Mouse (Mus musculus) cerebellum, postnatal 25 days (tissue): ENCODE results near the gene Rarres1.
A peak's percentile ranks its signal among the peaks of the same experiment; 100 is the strongest.

Source experiments
- DNase-seq, 2 experiments: peaks; one replicate each; pipeline ENCODE4 v3.0.0; 2021; ENCODE audit warnings: mixed read lengths in 2 of 2

The Rarres1 gene

DNA sequence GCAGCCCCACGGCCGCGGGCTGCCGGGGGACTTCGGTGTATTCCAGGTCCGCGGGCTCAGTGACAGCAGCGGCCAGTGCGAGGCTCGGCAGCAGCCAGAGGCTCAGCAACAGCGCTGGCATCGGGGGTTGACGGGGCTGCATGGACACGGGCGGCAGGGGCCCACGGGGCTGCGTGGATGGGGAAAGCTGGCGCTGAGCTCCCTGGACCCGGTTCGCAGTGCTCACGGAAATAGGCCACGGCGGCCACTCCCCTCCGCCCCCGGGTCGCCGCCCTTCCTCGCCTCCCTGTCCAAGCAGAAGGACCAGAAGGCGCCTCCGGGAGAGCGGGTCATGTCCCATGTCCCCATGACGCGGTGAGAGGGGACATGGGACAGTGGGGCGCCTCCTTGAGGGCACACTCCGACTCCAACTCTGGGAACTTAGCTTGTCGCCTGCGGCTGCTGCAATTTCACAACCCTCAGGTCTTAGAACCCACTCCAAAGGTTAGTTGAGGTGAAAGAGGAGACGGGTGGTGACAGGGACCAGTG is at the start of gene Rarres1:
Rarres1 (minus strand) TSS at position 250 of the 528 bp plus-strand sequence.
- peak; percentile 27 to 36 for DNase-seq

- peak in 1 of 2 experiments; percentile 26 for DNase-seq
Observed at GRCm38 (mm10) chr3:67564731-67565357, 49.5 kb upstream of the Rarres1 start.

GRCm38 (mm10) chr3:67557718-67558354 is 42.5 kb upstream of the Rarres1 start:
- DNase-seq: no peak

GRCm38 (mm10) chr3:67557200-67557651 is 41.9 kb upstream of the Rarres1 start:
- no peak for DNase-seq

DNA sequence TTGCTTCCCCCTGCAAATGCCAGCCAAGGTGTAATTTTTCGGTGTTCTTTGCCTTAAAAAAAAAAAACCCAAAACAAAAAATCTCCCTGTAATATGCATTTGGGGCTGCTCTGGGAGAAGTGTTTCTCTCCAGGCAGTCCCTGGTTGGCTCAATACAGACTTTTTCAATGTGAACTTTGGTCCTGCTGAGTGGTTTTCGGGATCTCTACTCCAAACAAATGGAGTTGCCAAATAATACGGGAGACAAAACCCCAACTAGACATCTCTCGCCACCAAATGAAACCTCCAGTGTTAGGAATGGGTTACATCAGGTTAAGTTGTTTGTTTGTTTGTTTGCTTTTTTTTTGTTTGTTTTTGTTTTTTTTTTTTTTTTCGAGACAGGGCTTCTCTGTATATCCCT is 39.9 kb upstream of the Rarres1 start:
- no peak for DNase-seq

- no peak for DNase-seq
Observed at GRCm38 (mm10) chr3:67553927-67554448, 38.7 kb upstream of the Rarres1 start.

DNA sequence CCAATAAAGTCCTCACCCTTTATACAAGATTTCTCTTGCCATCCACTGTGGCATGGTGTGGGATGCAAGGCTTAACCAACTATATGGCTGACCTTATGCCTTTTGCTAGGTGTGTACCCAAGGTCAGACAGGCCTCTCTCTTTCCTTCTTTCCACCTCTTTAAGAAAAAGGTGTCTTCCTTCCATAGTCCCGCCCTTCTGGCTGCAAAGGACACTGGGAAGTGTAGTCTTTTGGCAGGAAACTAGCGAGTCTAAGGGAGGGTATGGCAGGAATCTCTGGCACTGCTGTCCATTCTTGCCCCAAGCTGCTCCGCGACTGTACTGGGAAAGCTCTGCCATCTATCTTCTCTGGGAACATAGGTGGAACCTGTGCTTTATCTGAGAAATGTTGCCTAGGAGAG is 38.0 kb upstream of the Rarres1 start:
- peak; percentile 10 to 52 for DNase-seq

DNA sequence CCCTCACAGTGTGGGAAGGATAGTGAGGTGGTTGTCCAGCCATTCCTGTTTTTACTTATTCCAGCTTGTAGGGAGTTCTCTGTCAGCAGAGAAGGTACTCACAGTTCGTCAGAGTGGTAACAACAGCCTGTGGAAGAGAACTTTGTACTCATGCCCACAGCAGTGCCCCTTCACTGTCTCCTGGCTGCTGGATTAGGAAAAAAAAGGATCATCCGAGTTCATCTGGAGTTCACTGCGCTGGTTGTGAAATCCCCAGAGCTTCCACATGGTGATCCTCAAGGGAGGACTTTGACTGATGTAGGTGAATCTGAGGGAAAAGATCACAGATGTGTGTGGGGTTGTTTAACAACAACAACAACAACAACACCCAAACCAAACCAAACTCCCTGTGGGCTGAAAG is 35.9 kb upstream of the Rarres1 start:
- DNase-seq: no peak

GRCm38 (mm10) chr3:67543630-67544029 is 28.3 kb upstream of the Rarres1 start:
- no peak for DNase-seq

- DNase-seq: no peak
Observed at GRCm38 (mm10) chr3:67524768-67525167, 9.4 kb upstream of the Rarres1 start.

DNA sequence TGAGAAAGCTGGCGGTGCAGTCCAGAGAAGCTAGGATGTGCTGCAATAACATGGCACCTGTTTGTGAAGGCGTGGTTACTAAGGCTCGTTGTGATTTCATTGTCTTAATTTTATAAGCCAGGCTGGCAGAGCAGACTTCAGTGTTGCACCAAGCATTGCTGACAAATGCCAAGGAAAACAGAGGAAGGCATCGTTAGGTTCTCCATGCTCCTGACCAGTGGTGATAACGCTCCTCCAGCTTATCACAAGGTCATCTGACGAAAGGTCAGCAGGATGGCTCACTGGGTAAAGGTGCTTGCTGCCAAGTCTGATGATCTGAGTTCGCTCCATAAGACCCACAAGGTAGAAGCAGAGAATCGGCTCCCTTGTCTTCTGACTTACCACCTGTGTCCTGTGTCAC is 7.4 kb upstream of the Rarres1 start:
- no peak for DNase-seq

DNA sequence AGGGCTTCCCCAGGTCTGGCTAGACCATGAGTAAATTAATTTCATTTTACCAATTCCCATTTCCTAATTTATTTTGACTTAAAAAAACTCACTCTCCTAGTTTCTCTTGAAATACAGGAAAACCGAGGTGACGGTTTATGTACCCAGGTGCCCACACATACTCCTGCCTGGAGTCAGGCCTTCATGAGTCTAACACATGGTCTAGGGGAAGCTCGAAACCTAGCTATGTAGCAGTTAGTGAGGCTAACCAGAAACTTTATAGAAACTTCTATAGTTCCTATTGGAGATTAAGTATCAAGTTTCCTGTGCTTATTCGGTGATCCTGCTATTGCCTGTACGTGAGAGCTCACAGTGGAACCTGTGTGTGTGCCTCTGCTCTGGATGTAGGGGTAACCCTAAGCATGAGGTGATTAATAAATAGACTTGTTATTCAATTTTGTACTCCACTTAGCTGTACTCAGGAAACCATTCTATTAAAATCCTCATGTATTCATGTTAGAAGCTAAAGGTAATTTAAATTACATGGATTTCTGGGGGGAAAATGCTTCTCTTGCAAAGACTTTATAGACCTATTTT is 5.3 kb upstream of the Rarres1 start:
- DNase-seq: no peak

DNA sequence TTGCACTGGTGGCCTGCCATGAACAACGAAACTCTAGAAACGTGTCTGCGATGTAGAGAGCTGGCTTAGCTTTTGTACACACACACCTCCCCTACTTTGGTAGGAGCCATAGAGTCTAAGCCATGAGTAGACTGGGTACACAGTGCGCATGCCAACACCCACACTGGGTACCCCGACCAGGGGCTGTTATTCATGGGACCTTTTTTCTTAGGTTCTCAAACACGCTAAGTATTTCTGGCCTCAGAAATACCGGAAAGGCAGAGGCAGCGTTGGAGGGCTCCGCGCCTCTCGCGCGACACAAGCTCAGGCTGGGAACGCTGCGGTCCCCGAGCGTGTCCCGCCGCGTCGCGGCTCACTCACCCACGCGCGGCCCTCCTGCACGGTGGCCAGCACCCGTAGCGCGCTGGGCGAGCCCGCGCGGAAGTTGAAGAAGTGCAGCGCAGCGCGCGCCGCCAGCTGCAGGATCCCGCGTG is 486 bp downstream of the Rarres1 start:
- no peak for DNase-seq

DNA sequence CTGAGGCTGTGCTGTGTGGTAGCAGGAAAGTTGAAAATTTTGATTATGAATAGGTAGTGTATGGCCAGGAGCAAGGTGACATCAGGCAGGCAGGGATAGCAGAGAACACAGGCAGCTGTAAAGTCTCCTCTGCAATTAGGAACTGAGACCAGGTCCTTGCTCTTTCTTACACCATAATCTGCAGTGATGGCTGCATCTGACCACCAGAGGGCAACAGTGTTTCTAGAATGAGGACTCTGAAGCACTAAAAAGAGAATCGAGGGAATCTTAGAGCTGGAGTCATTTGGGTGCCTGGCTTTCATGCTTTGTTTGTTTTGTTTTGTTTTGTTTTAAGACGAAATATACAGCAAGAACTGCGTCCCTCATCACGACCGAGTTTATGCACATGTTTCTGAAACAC is 2.5 kb downstream of the Rarres1 start:
- peak; percentile 75 to 85 for DNase-seq

DNA sequence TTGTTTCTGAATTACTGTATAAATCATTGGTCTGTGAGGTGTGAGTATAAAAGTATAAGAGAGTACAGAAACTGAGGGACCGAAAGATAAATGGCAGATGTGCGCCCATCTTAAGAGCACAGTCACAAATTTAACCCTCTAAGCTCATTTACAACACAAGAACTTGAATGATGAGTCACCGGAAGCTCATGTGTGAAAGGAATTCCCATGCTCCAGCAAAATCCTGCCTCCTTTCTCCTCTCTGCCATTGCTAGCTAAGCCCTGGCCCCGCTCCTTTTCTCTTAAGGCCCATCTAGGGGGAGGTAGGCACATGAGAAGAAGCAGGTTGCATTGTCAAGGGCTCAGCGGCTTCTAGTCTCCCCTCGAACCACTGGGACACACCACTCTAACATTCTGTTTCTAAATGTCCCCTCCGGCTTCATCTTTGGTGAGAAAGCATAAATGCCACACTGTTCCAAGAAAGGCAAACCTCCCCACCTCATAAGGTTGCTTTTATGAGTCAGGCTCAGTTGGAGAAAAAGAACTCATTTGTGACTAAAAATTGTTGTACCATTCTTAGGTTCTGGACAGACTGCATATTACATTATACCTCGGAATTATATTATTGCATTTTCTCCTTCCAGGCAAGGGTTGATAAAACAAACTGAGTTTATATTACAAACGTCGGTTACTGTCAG is 7.0 kb downstream of the Rarres1 start:
- no peak for DNase-seq

- DNase-seq: no peak
Observed at GRCm38 (mm10) chr3:67505286-67505685, 10.0 kb downstream of the Rarres1 start.

GRCm38 (mm10) chr3:67503878-67504277 is 11.4 kb downstream of the Rarres1 start:
- DNase-seq: no peak

DNA sequence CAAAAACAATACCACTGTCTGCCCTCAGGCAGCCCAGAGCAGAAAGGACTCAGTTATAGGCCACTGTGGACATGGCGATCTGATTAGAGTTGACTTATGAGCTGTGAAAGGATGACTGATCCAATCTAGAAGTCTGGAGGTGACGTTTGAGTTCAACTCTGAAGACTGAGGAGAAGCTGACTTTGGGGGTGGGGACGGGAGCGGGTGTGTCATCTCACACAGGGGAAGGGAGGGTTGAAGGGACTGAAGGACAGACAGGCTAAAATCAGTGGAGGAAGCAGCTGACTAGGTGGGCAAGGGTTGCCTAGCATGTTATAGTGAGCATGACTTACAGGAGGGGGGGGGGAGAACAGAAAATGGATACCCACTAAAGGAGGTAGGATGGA is 15.9 kb downstream of the Rarres1 start:
- no peak for DNase-seq

- DNase-seq: no peak
Observed at GRCm38 (mm10) chr3:67498773-67499405, 16.4 kb downstream of the Rarres1 start.

GRCm38 (mm10) chr3:67497998-67498397 is 17.3 kb downstream of the Rarres1 start:
- no peak for DNase-seq

- no peak for DNase-seq
Observed at GRCm38 (mm10) chr3:67496310-67496709, 19.0 kb downstream of the Rarres1 start.

DNA sequence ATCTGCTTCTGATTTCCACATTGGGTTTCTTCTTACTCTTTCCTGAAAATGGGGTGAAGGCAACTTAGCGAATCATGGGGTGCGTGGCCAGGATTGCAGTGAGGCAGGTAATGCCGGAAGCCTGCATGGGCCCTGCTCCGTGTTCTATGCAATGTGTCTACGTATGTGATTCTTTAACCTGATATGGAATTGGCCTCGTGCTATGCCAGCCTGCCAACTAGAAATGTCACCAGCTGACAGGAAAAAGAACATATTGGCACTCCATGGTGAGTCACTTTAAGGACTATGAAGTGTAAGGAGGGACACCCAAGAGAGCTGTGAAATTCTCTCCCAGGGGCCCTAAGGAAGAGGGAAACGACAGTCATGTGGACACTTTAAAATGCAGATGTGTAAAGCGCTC is 22.2 kb downstream of the Rarres1 start:
- DNase-seq: no peak
